Mouse (Mus musculus) G1E (cell line): ENCODE data around the gene Zdhhc13. TPM values are rescaled to one million over a fixed set of nuclear protein-coding genes. Genes with fewer than 3 reads are reported as not detected.

Experiments used
- ATAC-seq: 2 replicates; pipeline ENCODE4 v1.8.0; 2016; ENCODE audit warnings: mild to moderate bottlenecking; ENCODE audit not compliant: insufficient number of reproducible peaks, poor library complexity, low FRiP score, severe bottlenecking; ENCODE audit errors: extremely low read depth
- DNase-seq: peaks from one replicate; pipeline ENCODE4 v3.0.0; 2012; ENCODE audit warnings: low spot score
- H3K27me3 ChIP-seq: 2 replicates; pipeline ENCODE4 v1.6.1; 2012; ENCODE audit warnings: mild to moderate bottlenecking, low read length, inconsistent platforms; ENCODE audit not compliant: insufficient read depth
- H3K36me3 ChIP-seq: replicated peaks from 2 replicates; pipeline ENCODE3; 2012; ENCODE audit warnings: mild to moderate bottlenecking, inconsistent platforms
- H3K4me1 ChIP-seq: 2 replicates; pipeline ENCODE4 v1.6.1; 2012; ENCODE audit warnings: low read depth, low read length, inconsistent platforms, mixed read lengths; ENCODE audit not compliant: insufficient read depth
- H3K4me3 ChIP-seq: 2 replicates; pipeline ENCODE4 v1.5.1; 2012; ENCODE audit warnings: low read depth, mild to moderate bottlenecking, inconsistent platforms, low read length, moderate library complexity, mixed read lengths
- H3K9me3 ChIP-seq: replicated peaks from 2 replicates; pipeline ENCODE4 v1.6.1; 2012; ENCODE audit warnings: inconsistent platforms
- CTCF ChIP-seq: IDR thresholded peaks from 2 replicates; pipeline ENCODE4 v1.5.1; 2012; ENCODE audit warnings: low read depth, low read length, inconsistent platforms, mixed read lengths
- GATA1 ChIP-seq: IDR thresholded peaks from 2 replicates; pipeline ENCODE4 v1.6.1; 2012; ENCODE audit warnings: borderline replicate concordance, low read length, inconsistent platforms, mixed read lengths
- GATA2 ChIP-seq: IDR thresholded peaks from 2 replicates; pipeline ENCODE4 v1.6.1; 2012; ENCODE audit warnings: low read depth, low read length, inconsistent platforms, borderline replicate concordance
- POLR2AphosphoS5 ChIP-seq: IDR thresholded peaks from 2 replicates; pipeline ENCODE4 v1.6.1; 2012; ENCODE audit warnings: low read depth, low read length, inconsistent platforms; ENCODE audit not compliant: insufficient replicate concordance
- TAL1 ChIP-seq: conservative IDR thresholded peaks from 2 replicates; pipeline ENCODE4 v1.6.1; 2012; ENCODE audit warnings: low read depth, low read length, inconsistent platforms, mixed read lengths
- polyA plus RNA-seq: library from polyadenylated mRNA; stranded (reverse); fragments of >175 nt; gene quantifications from 2 replicates; pipeline ENCODE4 v1.2.3, GENCODE M21; 2012
- total RNA-seq, 2 experiments: library from RNA; stranded (forward) in 1 of 2; stranded (reverse) in 1 of 2; fragments of 200-1000 nt in 1 of 2; fragments of >200 nt in 1 of 2; fragmentation: Nextera tagmentation in 1 of 2; gene quantifications; 2 replicates each; pipeline ENCODE4 v1.2.3; 2014 to 2017

Zdhhc13 gene
- total and polyA plus RNA-seq, 3 experiments = 6.5 to 37.5 (median 31.0) TPM

DNA sequence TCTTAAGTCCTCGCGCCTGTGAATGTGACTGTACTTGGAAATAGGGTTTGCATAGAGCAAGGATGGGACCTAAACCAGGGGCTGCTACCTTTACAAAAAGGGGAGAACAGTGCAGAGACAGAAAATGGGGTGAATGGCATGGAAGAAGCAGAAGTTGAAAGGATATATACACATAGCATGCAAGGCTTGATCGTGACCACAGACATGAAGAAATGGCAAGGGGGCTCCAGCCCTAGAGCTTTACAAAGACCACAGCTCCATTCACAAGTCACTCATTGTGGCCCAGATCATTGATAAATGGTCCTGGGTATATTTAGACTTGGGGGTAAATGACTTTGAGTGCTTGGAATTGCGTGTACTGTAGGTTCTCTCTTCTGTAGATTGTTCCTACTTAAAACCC, 6.4 kb upstream of the Zdhhc13 start:
- TF ChIP-seq TAL1 = no peak
- TF ChIP-seq CTCF = no peak
- TF ChIP-seq POLR2AphosphoS5 = no peak
- TF ChIP-seq GATA1 = no peak
- no peak for TF ChIP-seq GATA2
- ATAC-seq (no peak), DNase-seq (no peak)
- H3K9me3 ChIP-seq = no peaks in the 10 kb centered on the region
- H3K4me1 ChIP-seq = no peaks in the 10 kb centered on the region
- H3K36me3 ChIP-seq = no peaks in the 10 kb centered on the region
- H3K4me3 ChIP-seq = no peak overlapping the region
- peaks cover 24% of the 10 kb centered on the region for H3K27me3 ChIP-seq

DNA sequence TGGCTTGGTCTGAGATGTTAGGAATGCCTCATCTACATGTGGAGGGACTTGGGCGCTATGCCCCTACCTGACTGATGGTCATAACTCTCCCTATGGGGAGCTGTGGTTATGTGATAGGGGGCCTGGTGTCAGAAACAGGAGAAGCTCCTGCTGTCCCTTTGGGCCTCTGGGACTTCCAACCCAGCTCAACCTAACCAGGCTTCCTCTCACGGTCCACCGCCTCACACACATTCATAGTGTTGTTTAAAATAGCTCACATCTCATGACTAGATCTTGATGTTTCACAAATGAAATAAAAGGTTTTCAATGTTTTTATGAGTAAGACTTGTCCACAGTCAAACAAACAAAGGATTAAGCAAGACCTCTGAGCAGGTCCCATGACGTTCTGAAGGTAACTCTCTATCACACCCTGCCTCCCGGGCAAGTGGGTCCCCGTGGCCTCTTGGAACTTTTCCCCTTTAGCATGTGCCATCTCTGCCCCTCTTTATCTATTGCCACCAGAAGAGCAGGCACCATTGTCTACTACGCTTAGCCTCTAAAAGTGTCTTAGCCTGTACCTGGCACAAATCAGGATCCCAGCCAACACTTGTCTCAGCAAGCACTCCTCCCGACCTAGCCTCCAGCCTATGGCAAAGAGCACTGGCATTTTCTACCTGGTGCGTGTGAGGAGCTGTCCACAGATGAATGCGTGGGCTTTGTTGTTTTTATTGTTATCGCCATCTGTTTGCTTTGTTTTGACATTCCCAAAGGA, 3.9 kb upstream of the Zdhhc13 start:
- DNase-seq = no peak
- Histone ChIP-seq H3K9me3 (no peaks in the 10 kb centered on the region), H3K4me3 (no peak overlapping the region), H3K36me3 (no peaks in the 10 kb centered on the region), H3K4me1 (peaks cover 10% of the 10 kb centered on the region), H3K27me3 (peaks cover 24% of the 10 kb centered on the region)
- no peak for ATAC-seq
- TF ChIP-seq CTCF (no peak), POLR2AphosphoS5 (no peak), TAL1 (no peak), GATA2 (no peak), GATA1 (no peak)

DNA sequence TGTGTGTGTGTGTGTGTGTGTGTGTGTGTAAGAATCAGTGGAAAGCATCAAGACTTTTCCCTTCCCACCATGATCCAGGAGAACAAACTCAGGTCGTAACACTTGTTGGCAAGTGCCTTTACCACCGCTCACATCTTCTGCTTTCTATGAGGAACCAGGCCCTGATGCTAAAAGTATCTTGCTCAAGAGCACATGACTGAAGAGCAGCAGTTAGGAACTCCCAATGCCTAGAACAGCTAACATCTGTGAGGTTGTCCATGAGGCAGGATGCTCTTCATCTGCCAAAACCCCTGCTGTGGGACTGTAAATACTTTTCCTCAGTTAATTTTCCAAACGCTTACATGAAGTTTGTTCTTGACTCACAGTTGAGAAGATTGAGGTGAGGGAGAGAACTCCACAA, 455 bp upstream of the Zdhhc13 start:
- no peak for TF ChIP-seq TAL1
- no peak for TF ChIP-seq GATA2
- no peak for TF ChIP-seq POLR2AphosphoS5
- no peak for TF ChIP-seq GATA1
- no peak for TF ChIP-seq CTCF
- Histone ChIP-seq H3K27me3 (peaks cover 14% of the 10 kb centered on the region), H3K4me3 (peak overlapping the region; percentile 97; the same call in 1 of the 2 replicates), H3K4me1 (peaks cover 24% of the 10 kb centered on the region), H3K9me3 (no peaks in the 10 kb centered on the region), H3K36me3 (peaks cover 11% of the 10 kb centered on the region)
- ATAC-seq (no peak), DNase-seq (peak; percentile 2)

DNA sequence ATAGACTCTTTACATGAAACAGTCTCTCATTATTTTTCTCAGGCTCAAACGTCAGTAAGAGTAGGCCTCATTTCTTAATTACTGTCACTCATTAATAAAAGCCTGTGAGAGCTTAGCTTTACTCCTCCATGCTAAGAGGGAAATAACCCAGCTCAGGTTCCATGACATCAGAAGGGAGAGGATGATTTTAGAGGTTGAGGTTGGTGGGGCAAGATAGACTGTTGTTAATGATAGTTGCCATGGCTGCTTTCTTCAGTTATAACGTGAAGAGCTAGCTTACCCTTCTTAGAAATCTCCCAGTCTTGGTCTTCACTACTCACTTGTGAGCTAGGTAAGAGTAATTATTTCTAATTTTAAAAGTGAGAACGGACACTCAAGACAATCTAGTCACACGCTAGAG, 1.3 kb downstream of the Zdhhc13 start:
- H3K4me1 ChIP-seq = peaks cover 24% of the 10 kb centered on the region
- no peaks in the 10 kb centered on the region for H3K9me3 ChIP-seq
- ATAC-seq (no peak), DNase-seq (peak; percentile 6)
- peaks cover 9% of the 10 kb centered on the region for H3K27me3 ChIP-seq
- H3K4me3 ChIP-seq = peak overlapping the region; percentile 20; the same call in 1 of the 2 replicates
- H3K36me3 ChIP-seq = peaks cover 23% of the 10 kb centered on the region
- TF ChIP-seq GATA2 = no peak
- TF ChIP-seq POLR2AphosphoS5 = no peak
- TF ChIP-seq TAL1 = no peak
- TF ChIP-seq CTCF = no peak
- TF ChIP-seq GATA1 = no peak

DNA sequence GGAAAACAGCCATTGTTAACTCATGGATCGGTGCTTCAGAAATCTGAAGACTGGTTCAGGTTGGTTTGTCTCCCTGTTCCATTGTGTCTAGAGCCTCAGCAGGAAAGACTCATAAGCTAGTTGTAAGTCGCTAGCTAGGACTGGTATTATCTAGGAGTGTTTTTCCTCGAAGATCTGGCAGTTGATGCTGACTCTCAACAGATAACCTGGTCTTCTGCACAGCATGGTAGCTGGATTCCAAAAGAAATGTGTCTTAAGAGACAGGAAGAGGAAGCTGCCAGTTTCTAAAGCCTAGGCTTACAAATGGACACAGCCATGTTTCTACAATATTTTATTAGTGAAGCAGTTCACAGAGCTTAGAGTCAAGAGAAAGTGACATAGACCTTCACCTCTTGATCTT, 2.6 kb downstream of the Zdhhc13 start:
- peaks cover 5% of the 10 kb centered on the region; the same call in 1 of the 2 replicates for H3K27me3 ChIP-seq
- no peak overlapping the region for H3K4me3 ChIP-seq
- peaks cover 24% of the 10 kb centered on the region for H3K4me1 ChIP-seq
- H3K36me3 ChIP-seq = peaks cover 33% of the 10 kb centered on the region
- DNase-seq (no peak), ATAC-seq (no peak)
- TF ChIP-seq GATA2 (no peak), POLR2AphosphoS5 (no peak), CTCF (no peak), GATA1 (no peak), TAL1 (no peak)
- H3K9me3 ChIP-seq = no peaks in the 10 kb centered on the region

DNA sequence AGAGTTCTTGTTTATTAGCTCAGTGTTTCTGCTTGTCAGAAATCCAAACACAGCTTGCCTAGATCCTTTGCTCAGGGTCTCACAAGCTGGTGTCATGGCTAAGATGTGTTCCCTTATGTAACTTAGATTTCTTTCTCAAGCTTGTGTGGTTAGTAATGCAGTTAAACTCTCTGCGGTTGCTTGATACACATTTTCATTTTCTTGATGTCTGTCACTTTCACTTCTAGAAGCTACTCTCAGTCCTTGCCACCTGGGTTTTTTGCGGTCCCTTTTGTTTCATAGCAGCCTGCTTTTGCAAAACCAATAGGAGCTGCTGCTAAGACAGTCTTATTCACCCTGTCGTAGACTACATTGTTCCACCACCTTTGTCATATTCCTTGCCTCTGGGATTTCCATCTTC, 6.3 kb downstream of the Zdhhc13 start:
- peaks cover 12% of the 10 kb centered on the region for H3K4me1 ChIP-seq
- TF ChIP-seq CTCF (no peak), GATA1 (no peak), TAL1 (no peak), GATA2 (no peak), POLR2AphosphoS5 (no peak)
- ATAC-seq = no peak
- DNase-seq = no peak
- H3K27me3 ChIP-seq = no peaks in the 10 kb centered on the region
- no peaks in the 10 kb centered on the region for H3K9me3 ChIP-seq
- no peak overlapping the region for H3K4me3 ChIP-seq
- peaks cover 60% of the 10 kb centered on the region for H3K36me3 ChIP-seq

DNA sequence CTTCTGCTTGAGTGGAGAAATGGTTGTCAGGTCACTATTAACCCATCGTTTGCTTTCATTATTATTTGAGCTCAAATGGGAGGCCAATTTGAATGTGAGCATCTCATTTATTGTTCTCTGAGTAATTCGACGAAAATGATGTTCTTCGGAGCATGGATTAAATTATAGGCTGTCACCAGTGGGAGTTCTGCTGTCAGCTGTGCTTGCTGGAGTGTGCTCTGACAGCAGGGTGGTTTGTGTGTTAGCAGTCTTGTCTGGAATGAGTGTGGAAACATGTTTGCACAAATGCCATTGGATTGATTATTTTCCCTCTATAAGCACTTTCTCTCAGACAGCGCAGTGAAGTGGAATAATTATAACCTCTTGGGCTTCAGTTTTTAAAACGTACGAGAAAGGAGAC, 14.6 kb downstream of the Zdhhc13 start:
- TF ChIP-seq CTCF = no peak
- no peak for TF ChIP-seq TAL1
- no peak for TF ChIP-seq GATA2
- TF ChIP-seq POLR2AphosphoS5 = no peak
- no peak for TF ChIP-seq GATA1
- DNase-seq (no peak), ATAC-seq (no peak)
- Histone ChIP-seq H3K36me3 (peaks cover 81% of the 10 kb centered on the region), H3K27me3 (no peaks in the 10 kb centered on the region), H3K4me3 (no peak overlapping the region), H3K9me3 (no peaks in the 10 kb centered on the region), H3K4me1 (no peaks in the 10 kb centered on the region)
